Mouse (Mus musculus) fibroblast of lung, adult 2 months (primary cell): ENCODE measurements around the gene Olfr39.
"Not testable (repeated sequence)": the region's sequence is repeated elsewhere in the genome, so short reads cannot be mapped to it uniquely, and the experiment has no call there.

Experiments used
- DNase-seq: peaks from one replicate; pipeline ENCODE4 v3.0.0-alpha.2; 2011; ENCODE audit warnings: low read depth

Olfr39 gene

GRCm38 (mm10) chr9:20282051-20282450 is at the start of gene Olfr39:
Olfr39 (plus strand) TSS chr9:20282351.
- no peak for DNase-seq

GRCm38 (mm10) chr9:20236819-20237218 is 45.3 kb upstream of the Olfr39 start, which contains the start of gene Olfr872:
Olfr872 (plus strand) TSS chr9:20237119.
- DNase-seq = no peak

- DNase-seq = no peak
Measured at GRCm38 (mm10) chr9:20237378-20237777, 44.8 kb upstream of the Olfr39 start.

- DNase-seq = not testable (repeated sequence)
Measured at GRCm38 (mm10) chr9:20295562-20295961, 13.4 kb downstream of the Olfr39 start.

GRCm38 (mm10) chr9:20298232-20298631 is 16.1 kb downstream of the Olfr39 start, which contains the start of gene Olfr873:
Olfr873 (plus strand) TSS chr9:20298532.
- no peak for DNase-seq

GRCm38 (mm10) chr9:20335994-20336393 is 53.8 kb downstream of the Olfr39 start, which contains the start of gene Olfr18:
Olfr18 (minus strand) TSS chr9:20336094.
- DNase-seq = no peak
